ENCODE assay signal across 22 mouse cellular contexts in the genomic region with DNA sequence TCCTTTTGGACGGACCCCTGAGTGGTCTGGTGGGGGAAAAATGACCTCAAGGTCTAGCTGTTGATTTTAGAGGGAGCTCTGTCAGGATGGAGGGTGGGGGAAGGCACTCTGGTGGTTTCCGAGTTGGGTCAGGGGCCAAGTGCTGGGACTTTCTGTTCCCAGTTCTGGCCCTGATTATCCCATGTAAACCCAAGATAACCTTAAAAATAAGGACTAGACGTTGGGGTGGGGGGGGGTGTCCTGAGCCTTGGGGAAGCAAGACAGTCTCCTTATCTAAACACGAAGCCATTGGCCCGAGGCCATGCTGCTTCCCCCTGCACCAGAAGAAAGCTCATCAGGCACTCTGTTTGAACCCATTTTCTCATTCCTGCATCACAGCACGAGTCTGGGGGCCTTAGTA. TPM values are rescaled to one million over a fixed set of nuclear protein-coding genes. Genes with fewer than 3 reads are reported as not detected.
A peak's percentile ranks its signal among the peaks of the same experiment; 100 is the strongest.
DNase-seq lines count a peak whose midpoint lies in the region; ATAC-seq and TF ChIP-seq lines count a peak whose summit lies in the region.
"Had no signal": no experiment of that assay in that cellular context is flagged by ENCODE, and none has a peak within 500 bp of the region (broad histone marks: within the 10 kb centered on the region; RNA-seq: fewer than 3 reads in every experiment).

No protein-coding gene starts in this region.

- intact Hi-C loops in heart, adult 2 months (cut with DNase I), result no loop called here

- H3K4me3 ChIP-seq in heart, adult 2 months, result no peak overlapping the region
- H3K4me3 ChIP-seq in heart, embryonic 10.5 days, result no peak overlapping the region
- no peak overlapping the region for H3K4me3 ChIP-seq in liver, embryonic 16.5 days (ENCODE audit: low read depth, low read length)
- no peak overlapping the region for H3K4me3 ChIP-seq in liver, embryonic 12.5 days
- H3K4me3 ChIP-seq in kidney, postnatal 0 days (replicated peaks; ENCODE audit: low read depth, low read length), result no peak overlapping the region
- H3K4me3 ChIP-seq: embryonic facial prominence, embryonic 12.5 days; hindbrain, embryonic 15.5 days; megakaryocyte, embryonic 14.5 days; neural tube, embryonic 12.5 days; stomach, embryonic 15.5 days had no signal

- H3K4me2 ChIP-seq in liver, embryonic 16.5 days (ENCODE audit: low read depth, low read length), result no peak overlapping the region
- H3K4me2 ChIP-seq in liver, embryonic 12.5 days, result no peak overlapping the region
- no peak overlapping the region for H3K4me2 ChIP-seq in kidney, postnatal 0 days (ENCODE audit: low read length)
- H3K4me2 ChIP-seq: embryonic facial prominence, embryonic 12.5 days; hindbrain, embryonic 15.5 days; neural tube, embryonic 12.5 days; stomach, embryonic 15.5 days had no signal

- WGBS in heart, adult 2 months, result 28% methylated on average over 6 of the region's 6 CpGs
- 29% methylated on average over 6 of the region's 6 CpGs for WGBS in heart, embryonic 10.5 days
- 31% methylated on average over 6 of the region's 6 CpGs for WGBS in liver, embryonic 16.5 days (ENCODE audit: insufficient replicate concordance)
- WGBS in liver, embryonic 12.5 days (ENCODE audit: insufficient replicate concordance), result 26% methylated on average over 6 of the region's 6 CpGs
- 35% methylated on average over 6 of the region's 6 CpGs for WGBS in kidney, postnatal 0 days

- H3K36me3 ChIP-seq in heart, adult 2 months (ENCODE audit: control insufficient read depth, insufficient read depth, low read length), result peaks cover 5% of the 10 kb centered on the region
- no peaks in the 10 kb centered on the region for H3K36me3 ChIP-seq in heart, embryonic 10.5 days
- H3K36me3 ChIP-seq in liver, embryonic 16.5 days (ENCODE audit: control insufficient read depth, insufficient read depth), result no peaks in the 10 kb centered on the region
- H3K36me3 ChIP-seq in liver, embryonic 12.5 days, result no peaks in the 10 kb centered on the region
- H3K36me3 ChIP-seq in kidney, postnatal 0 days (ENCODE audit: insufficient read depth, low read length), result no peaks in the 10 kb centered on the region
- H3K36me3 ChIP-seq: embryonic facial prominence, embryonic 12.5 days; hindbrain, embryonic 15.5 days; neural tube, embryonic 12.5 days; stomach, embryonic 15.5 days had no signal

- no peaks in the 10 kb centered on the region for H3K27me3 ChIP-seq in heart, adult 2 months (ENCODE audit: control insufficient read depth, insufficient read depth, low read length)
- 0 out of 2 replicates have a peak, but pooled peaks cover 21% of the 10 kb centered on the region for H3K27me3 ChIP-seq in heart, embryonic 10.5 days (ENCODE audit: insufficient read depth, poor library complexity, severe bottlenecking)
- H3K27me3 ChIP-seq in liver, embryonic 16.5 days (ENCODE audit: control insufficient read depth, insufficient read depth, low read depth, low read length), result no peaks in the 10 kb centered on the region
- H3K27me3 ChIP-seq in liver, embryonic 12.5 days (replicated peaks), result peaks cover 5% of the 10 kb centered on the region; the same call in 1 of the 2 replicates
- H3K27me3 ChIP-seq in kidney, postnatal 0 days (ENCODE audit: insufficient read depth, low read length), result no peaks in the 10 kb centered on the region
- H3K27me3 ChIP-seq: embryonic facial prominence, embryonic 12.5 days; hindbrain, embryonic 15.5 days; neural tube, embryonic 12.5 days; stomach, embryonic 15.5 days had no signal

- H3K79me2 ChIP-seq in heart, adult 2 months (replicated peaks; ENCODE audit: control insufficient read depth, insufficient read depth, low read length), result no peaks in the 10 kb centered on the region

- H3K9me3 ChIP-seq in heart, embryonic 10.5 days, result no peaks in the 10 kb centered on the region
- H3K9me3 ChIP-seq in liver, embryonic 16.5 days (replicated peaks; ENCODE audit: control insufficient read depth, low read length), result no peaks in the 10 kb centered on the region
- no peaks in the 10 kb centered on the region for H3K9me3 ChIP-seq in liver, embryonic 12.5 days (replicated peaks)
- no peaks in the 10 kb centered on the region for H3K9me3 ChIP-seq in kidney, postnatal 0 days (replicated peaks; ENCODE audit: low read length)
- H3K9me3 ChIP-seq: embryonic facial prominence, embryonic 12.5 days; hindbrain, embryonic 15.5 days; megakaryocyte, embryonic 14.5 days; neural tube, embryonic 12.5 days; stomach, embryonic 15.5 days had no signal

- H3K27ac ChIP-seq in heart, adult 2 months, result peak overlapping the region; percentile 15; the same call in 1 of the 2 replicates
- no peak overlapping the region for H3K27ac ChIP-seq in heart, embryonic 10.5 days
- H3K27ac ChIP-seq in liver, embryonic 16.5 days (ENCODE audit: low read length), result no peak overlapping the region
- H3K27ac ChIP-seq in liver, embryonic 12.5 days, result no peak overlapping the region
- no peak overlapping the region for H3K27ac ChIP-seq in kidney, postnatal 0 days
- H3K27ac ChIP-seq: embryonic facial prominence, embryonic 12.5 days; hindbrain, embryonic 15.5 days; neural tube, embryonic 12.5 days; stomach, embryonic 15.5 days had no signal

- no peak for TF ChIP-seq POLR2A in heart, adult 2 months (IDR thresholded peaks at IDR 0.05; ENCODE audit: insufficient read depth, low read depth, low read length)

- H3K9ac ChIP-seq in heart, adult 2 months (ENCODE audit: low read depth, low read length), result peak overlapping the region; percentile 23; the same call in 1 of the 2 replicates
- H3K9ac ChIP-seq in liver, embryonic 16.5 days (ENCODE audit: low read depth, low read length), result no peak overlapping the region
- H3K9ac ChIP-seq in liver, embryonic 12.5 days, result no peak overlapping the region
- no peak overlapping the region for H3K9ac ChIP-seq in kidney, postnatal 0 days (ENCODE audit: low read depth, low read length)
- H3K9ac ChIP-seq: embryonic facial prominence, embryonic 12.5 days; hindbrain, embryonic 15.5 days; stomach, embryonic 15.5 days had no signal

- no peak for TF ChIP-seq EP300 in heart, adult 2 months (IDR thresholded peaks at IDR 0.05; ENCODE audit: insufficient read depth, low read depth, low read length)

- no peak for TF ChIP-seq CTCF in heart, adult 2 months (IDR thresholded peaks at IDR 0.05)
- TF ChIP-seq CTCF in kidney, postnatal 0 days (IDR thresholded peaks at IDR 0.05; ENCODE audit: low read depth), result no peak

- peak; percentile 7; the same call in 1 of the 2 replicates for ATAC-seq in liver, embryonic 16.5 days (ENCODE audit: low read depth)
- no peak for ATAC-seq in liver, embryonic 12.5 days
- ATAC-seq in kidney, postnatal 0 days (replicated peaks; ENCODE audit: low FRiP score, low read depth), result no peak
- ATAC-seq: intestine, postnatal 0 days had no signal

- peak; percentile 39 to 45 for DNase-seq in heart, adult 2 months
- no peak for DNase-seq in heart, embryonic 10.5 days (ENCODE audit: low spot score)
- peak; percentile 54 for DNase-seq in kidney, postnatal 0 days (ENCODE audit: low spot score)
- peak; percentile 45 for DNase-seq in skeletal muscle tissue, adult 2 months (ENCODE audit: low read depth, low spot score)
- DNase-seq in lung, postnatal 4 days, result no peak
- DNase-seq: adrenal gland, adult 8-10 months; cerebellum, adult 18-20 months; layer of hippocampus, postnatal 36 days; lung, adult 2 months; spleen, adult 18-20 months; thymus, postnatal 14 days had no signal

- H3K4me1 ChIP-seq in heart, adult 2 months (ENCODE audit: control insufficient read depth, insufficient read depth, low read length), result peaks cover 31% of the 10 kb centered on the region
- peaks cover 27% of the 10 kb centered on the region for H3K4me1 ChIP-seq in heart, embryonic 10.5 days
- no peaks in the 10 kb centered on the region for H3K4me1 ChIP-seq in liver, embryonic 16.5 days (ENCODE audit: control insufficient read depth, low read depth, low read length)
- peaks cover 3% of the 10 kb centered on the region; the same call in 1 of the 2 replicates for H3K4me1 ChIP-seq in liver, embryonic 12.5 days
- H3K4me1 ChIP-seq in kidney, postnatal 0 days (replicated peaks; ENCODE audit: insufficient read depth, low read length), result 0 out of 2 replicates have a peak, but pooled peaks cover 3% of the 10 kb centered on the region

RNA-seq across cellular contexts. Expression of a gene that starts 8.9 kb away (rescaled TPM):
- 10 to 100 TPM in 1 of 2 experiments, 1 to 10 TPM in 1; 8.5 to 10.1 TPM for total RNA-seq in heart, adult 2 months (2021)
- 11.7 and 14.4 TPM in 2 replicates for polyA plus RNA-seq in heart, adult 2 months (2012; rRNA removed)
- polyA plus RNA-seq in heart, embryonic 10.5 days (2016; fragmentation: Nextera tagmentation; extraction: Ambion mirVana), result 0.39 and 0.44 TPM in 2 replicates
- polyA plus RNA-seq in liver, embryonic 16.5 days (2015; fragmentation: Nextera tagmentation; extraction: Ambion mirVana), result 0.53 and 0.58 TPM in 2 replicates
- 0.29 and 0.45 TPM in 2 replicates for polyA plus RNA-seq in liver, embryonic 12.5 days (2016; fragmentation: Nextera tagmentation; extraction: Ambion mirVana)
- 4.0 and 4.3 TPM in 2 replicates for polyA plus RNA-seq in kidney, postnatal 0 days (2015; fragmentation: Nextera tagmentation; extraction: Ambion mirVana)

RNA-seq across cellular contexts. Expression of a gene that starts 27.9 kb away (rescaled TPM):
- total RNA-seq in heart, adult 2 months (2021), result not detected
- not detected in 2 replicates for polyA plus RNA-seq in heart, adult 2 months (2012; rRNA removed)
- polyA plus RNA-seq in heart, embryonic 10.5 days (2016; fragmentation: Nextera tagmentation; extraction: Ambion mirVana), result 0.16 TPM in 1 of 2 replicates, not detected in the other
- not detected in 2 replicates for polyA plus RNA-seq in liver, embryonic 16.5 days (2015; fragmentation: Nextera tagmentation; extraction: Ambion mirVana)
- not detected in 2 replicates for polyA plus RNA-seq in liver, embryonic 12.5 days (2016; fragmentation: Nextera tagmentation; extraction: Ambion mirVana)
- not detected in 2 replicates for polyA plus RNA-seq in kidney, postnatal 0 days (2015; fragmentation: Nextera tagmentation; extraction: Ambion mirVana)
- total RNA-seq: adrenal gland, adult 8-10 months; ES-E14 had no signal
- polyA plus RNA-seq: embryonic facial prominence, embryonic 12.5 days; heart, postnatal 0 days; hindbrain, embryonic 15.5 days; intestine, postnatal 0 days; limb, embryonic 11.5 days; lung, adult 2 months; neural tube, embryonic 12.5 days; stomach, embryonic 15.5 days had no signal

Comparison
In these comparisons a context has a peak if more than half of its experiments do, and no peak if none do; other contexts are left out.
1. DNase-seq: peak in heart, adult 2 months (2 of 2), kidney, postnatal 0 days (single experiment) and skeletal muscle tissue, adult 2 months (single experiment); none in heart, embryonic 10.5 days (single experiment) and lung, postnatal 4 days (0 of 2).